Mouse (Mus musculus): ENCODE data around the gene Ppm1n. TPM values are rescaled to one million over a fixed set of nuclear protein-coding genes. Genes with fewer than 3 reads are reported as not detected.
A peak's percentile ranks its signal among the peaks of the same experiment; 100 is the strongest.

Gene Ppm1n
- polyA plus RNA-seq, 1 experiment, result 0.30 TPM

DNA sequence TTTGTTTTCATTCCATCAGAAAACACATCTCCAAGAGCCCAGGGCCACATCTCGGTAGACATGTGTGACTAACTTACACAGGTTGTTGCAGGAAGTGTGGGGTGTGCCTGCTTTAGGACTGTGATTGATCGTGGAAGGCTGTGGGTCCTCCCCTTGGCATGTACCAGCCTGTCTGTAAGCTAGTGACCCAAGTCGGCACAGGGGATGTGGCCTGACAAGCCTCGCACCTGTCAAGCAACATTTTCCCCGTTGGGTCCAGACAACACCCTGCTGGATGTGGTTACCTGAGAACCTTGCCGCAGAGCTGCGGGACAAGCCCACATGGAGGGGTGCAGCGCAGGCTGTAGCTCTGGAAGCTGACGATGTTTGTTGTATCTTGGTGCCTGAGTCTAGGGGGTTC lies 42.6 kb upstream of the Ppm1n start:
- Histone ChIP-seq H3K36me3 (ENCODE audit: control insufficient read depth, insufficient read depth, low read length) (no peaks in the 10 kb centered on the region), H3K4me3 (ENCODE audit: control insufficient read depth, low read depth, low read length) (no peak overlapping the region), H3K27me3 (ENCODE audit: control insufficient read depth, insufficient read depth, low read length) (no peaks in the 10 kb centered on the region; the same call in 1 of the 2 replicates), H3K27ac (ENCODE audit: control insufficient read depth, insufficient read depth, low read depth, low read length) (no peak overlapping the region), H3K4me1 (ENCODE audit: control insufficient read depth, insufficient read depth, low read length) (peaks cover 16% of the 10 kb centered on the region)
- TF ChIP-seq CTCF (IDR thresholded peaks at IDR 0.05; ENCODE audit: control insufficient read depth, insufficient read depth, insufficient replicate concordance, low read depth, low read length) (no peak), POLR2A (IDR thresholded peaks at IDR 0.05; ENCODE audit: control insufficient read depth, low read depth, low read length) (no peak)

DNA sequence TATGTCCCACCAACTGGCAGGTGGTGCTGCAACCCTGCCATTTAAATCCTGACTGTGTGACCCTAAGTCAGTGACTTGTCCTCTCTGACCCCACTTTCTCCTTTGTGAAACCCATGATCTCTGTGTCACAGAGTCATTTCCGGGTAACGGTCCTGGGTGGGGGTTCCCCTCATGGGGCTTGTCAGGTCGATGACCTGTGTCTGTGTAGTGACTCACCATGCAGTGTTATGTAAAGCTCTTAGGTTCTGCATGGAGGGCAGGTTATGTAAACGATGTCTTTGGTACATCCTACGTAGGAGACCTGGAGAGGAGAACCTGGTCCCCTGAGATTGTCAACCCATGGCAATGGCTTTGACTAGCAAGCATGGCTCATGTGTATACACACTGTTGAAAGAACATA lies 41.6 kb upstream of the Ppm1n start:
- TF ChIP-seq POLR2A (IDR thresholded peaks at IDR 0.05; ENCODE audit: control insufficient read depth, low read depth, low read length), result no peak
- TF ChIP-seq CTCF (IDR thresholded peaks at IDR 0.05; ENCODE audit: control insufficient read depth, insufficient read depth, insufficient replicate concordance, low read depth, low read length), result no peak
- H3K36me3 ChIP-seq (ENCODE audit: control insufficient read depth, insufficient read depth, low read length), result no peaks in the 10 kb centered on the region
- no peak overlapping the region for H3K4me3 ChIP-seq (ENCODE audit: control insufficient read depth, low read depth, low read length)
- H3K27me3 ChIP-seq (ENCODE audit: control insufficient read depth, insufficient read depth, low read length), result no peaks in the 10 kb centered on the region
- H3K27ac ChIP-seq (ENCODE audit: control insufficient read depth, insufficient read depth, low read depth, low read length), result no peak overlapping the region
- H3K4me1 ChIP-seq (ENCODE audit: control insufficient read depth, insufficient read depth, low read length), result peaks cover 7% of the 10 kb centered on the region

DNA sequence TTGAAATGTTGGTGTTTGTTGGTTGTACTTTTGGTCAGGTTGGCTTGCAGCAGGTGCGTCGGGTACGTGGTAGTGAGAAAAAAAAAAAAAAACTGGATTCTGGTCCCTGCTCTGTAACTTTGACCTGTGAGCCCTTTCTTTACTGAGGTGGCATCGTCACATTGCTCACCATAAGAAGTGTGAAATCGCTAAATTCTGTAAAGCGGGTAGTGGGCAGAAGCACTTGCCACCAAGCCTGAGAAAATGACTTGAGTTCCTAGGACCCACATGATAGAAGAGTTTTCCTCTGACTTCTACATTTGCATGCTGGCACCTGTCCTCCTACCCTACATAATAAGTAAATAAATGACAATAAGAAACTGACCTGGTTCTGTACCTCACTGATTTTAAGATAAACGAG lies 40.8 kb upstream of the Ppm1n start:
- TF ChIP-seq CTCF (IDR thresholded peaks at IDR 0.05; ENCODE audit: control insufficient read depth, insufficient read depth, insufficient replicate concordance, low read depth, low read length) (no peak), POLR2A (IDR thresholded peaks at IDR 0.05; ENCODE audit: control insufficient read depth, low read depth, low read length) (no peak)
- Histone ChIP-seq H3K27ac (ENCODE audit: control insufficient read depth, insufficient read depth, low read depth, low read length) (no peak overlapping the region), H3K27me3 (ENCODE audit: control insufficient read depth, insufficient read depth, low read length) (no peaks in the 10 kb centered on the region), H3K36me3 (ENCODE audit: control insufficient read depth, insufficient read depth, low read length) (no peaks in the 10 kb centered on the region), H3K4me3 (ENCODE audit: control insufficient read depth, low read depth, low read length) (peak overlapping the region; percentile 86; the same call in 1 of the 2 replicates), H3K4me1 (ENCODE audit: control insufficient read depth, insufficient read depth, low read length) (peaks cover 5% of the 10 kb centered on the region)

DNA sequence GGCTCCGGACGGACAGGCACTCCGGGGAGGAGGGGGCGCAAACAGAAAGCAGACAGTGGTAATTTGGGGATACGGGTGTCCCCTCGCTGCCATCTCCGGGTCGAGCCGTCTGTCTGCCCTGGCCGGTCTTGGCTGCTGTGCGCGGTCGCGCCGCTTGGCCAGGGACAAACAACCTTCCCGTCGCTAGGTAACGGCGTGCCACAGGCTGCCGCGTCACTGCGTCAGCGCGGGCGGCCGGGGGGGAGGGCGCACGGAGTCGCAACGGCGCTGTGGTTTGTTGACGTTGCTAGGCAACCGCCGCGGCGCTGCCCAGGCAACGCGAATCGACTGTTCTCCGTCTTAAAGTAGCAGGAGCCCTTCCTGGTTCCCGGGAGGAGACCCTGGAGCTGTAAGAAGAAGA lies 40.0 kb upstream of the Ppm1n start:
- no peaks in the 10 kb centered on the region for H3K27me3 ChIP-seq (ENCODE audit: control insufficient read depth, insufficient read depth, low read length)
- TF ChIP-seq POLR2A (IDR thresholded peaks at IDR 0.05; ENCODE audit: control insufficient read depth, low read depth, low read length) (peak; percentile 68; the same call in 1 of the 2 replicates), CTCF (IDR thresholded peaks at IDR 0.05; ENCODE audit: control insufficient read depth, insufficient read depth, insufficient replicate concordance, low read depth, low read length) (no peak)
- H3K4me3 ChIP-seq (ENCODE audit: control insufficient read depth, low read depth, low read length), result peak overlapping the region; percentile 86
- peaks cover 5% of the 10 kb centered on the region for H3K4me1 ChIP-seq (ENCODE audit: control insufficient read depth, insufficient read depth, low read length)
- H3K36me3 ChIP-seq (ENCODE audit: control insufficient read depth, insufficient read depth, low read length), result no peaks in the 10 kb centered on the region
- H3K27ac ChIP-seq (ENCODE audit: control insufficient read depth, insufficient read depth, low read depth, low read length), result peak overlapping the region; percentile 2

DNA sequence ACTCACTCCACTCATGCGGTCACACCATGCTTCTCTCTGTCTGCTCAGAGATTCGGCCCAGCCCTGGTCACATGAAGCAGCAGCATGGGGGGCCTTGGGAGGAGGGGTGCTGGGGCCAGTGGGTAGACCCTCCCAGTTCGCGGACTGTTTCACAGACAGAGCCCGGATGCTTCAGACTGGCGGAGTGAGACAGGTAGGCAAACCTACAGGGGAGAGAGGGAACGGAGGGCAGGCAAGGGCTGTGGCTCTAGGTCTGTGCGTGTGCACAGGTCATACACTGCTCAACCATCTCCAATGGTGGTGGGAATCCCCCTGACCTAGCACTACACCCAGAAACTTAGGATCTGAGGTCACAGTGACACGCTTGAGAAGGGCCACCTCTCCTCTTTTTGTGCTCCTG lies 39.6 kb upstream of the Ppm1n start:
- Histone ChIP-seq H3K4me1 (ENCODE audit: control insufficient read depth, insufficient read depth, low read length) (peaks cover 5% of the 10 kb centered on the region), H3K27me3 (ENCODE audit: control insufficient read depth, insufficient read depth, low read length) (no peaks in the 10 kb centered on the region), H3K36me3 (ENCODE audit: control insufficient read depth, insufficient read depth, low read length) (no peaks in the 10 kb centered on the region), H3K27ac (ENCODE audit: control insufficient read depth, insufficient read depth, low read depth, low read length) (peak overlapping the region; percentile 2), H3K4me3 (ENCODE audit: control insufficient read depth, low read depth, low read length) (peak overlapping the region; percentile 86)
- TF ChIP-seq POLR2A (IDR thresholded peaks at IDR 0.05; ENCODE audit: control insufficient read depth, low read depth, low read length), result no peak
- no peak for TF ChIP-seq CTCF (IDR thresholded peaks at IDR 0.05; ENCODE audit: control insufficient read depth, insufficient read depth, insufficient replicate concordance, low read depth, low read length)

DNA sequence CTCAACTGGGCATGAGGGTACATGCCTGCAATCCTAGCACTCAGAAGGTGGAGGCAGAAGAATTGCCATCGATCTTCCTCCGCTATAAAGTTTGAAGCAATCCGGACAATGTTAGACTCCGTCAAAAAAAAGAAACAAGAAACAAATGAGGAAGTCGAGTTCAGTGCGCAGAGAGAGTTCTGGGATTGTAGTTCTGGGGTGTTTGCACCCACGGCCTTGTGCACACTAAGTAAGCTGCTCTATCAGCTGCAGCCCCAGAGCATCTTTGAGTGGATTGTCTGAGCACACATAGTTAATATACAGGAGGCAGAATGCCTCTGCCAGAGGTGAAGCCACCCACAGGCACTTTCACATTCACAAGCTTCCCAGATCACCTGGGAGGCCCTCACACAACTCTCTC lies 38.8 kb upstream of the Ppm1n start:
- H3K4me1 ChIP-seq (ENCODE audit: control insufficient read depth, insufficient read depth, low read length), result peaks cover 5% of the 10 kb centered on the region
- TF ChIP-seq POLR2A (IDR thresholded peaks at IDR 0.05; ENCODE audit: control insufficient read depth, low read depth, low read length) (no peak), CTCF (IDR thresholded peaks at IDR 0.05; ENCODE audit: control insufficient read depth, insufficient read depth, insufficient replicate concordance, low read depth, low read length) (no peak)
- no peak overlapping the region for H3K4me3 ChIP-seq (ENCODE audit: control insufficient read depth, low read depth, low read length)
- H3K27ac ChIP-seq (ENCODE audit: control insufficient read depth, insufficient read depth, low read depth, low read length), result no peak overlapping the region
- H3K36me3 ChIP-seq (ENCODE audit: control insufficient read depth, insufficient read depth, low read length), result no peaks in the 10 kb centered on the region
- H3K27me3 ChIP-seq (ENCODE audit: control insufficient read depth, insufficient read depth, low read length), result no peaks in the 10 kb centered on the region

DNA sequence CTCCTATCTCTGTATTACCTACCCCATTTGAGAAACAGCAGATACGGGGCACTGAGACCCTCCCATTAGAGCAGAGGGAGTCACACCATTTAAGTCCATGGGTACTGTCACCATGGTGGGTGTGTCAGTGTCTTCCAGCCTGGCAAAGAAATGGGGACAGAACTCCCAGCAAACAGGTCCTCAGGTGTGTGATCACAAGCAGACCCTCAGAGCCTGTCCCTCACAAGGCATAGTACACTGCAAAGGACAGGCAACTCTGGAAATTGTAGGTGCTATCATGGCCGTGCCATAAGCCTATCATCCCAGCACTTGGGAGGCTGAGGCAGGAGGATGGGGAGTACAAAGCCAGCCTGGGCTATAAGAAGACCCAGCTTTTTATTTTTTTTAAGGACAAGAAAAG lies 38.3 kb upstream of the Ppm1n start:
- Histone ChIP-seq H3K4me1 (ENCODE audit: control insufficient read depth, insufficient read depth, low read length) (peaks cover 5% of the 10 kb centered on the region), H3K4me3 (ENCODE audit: control insufficient read depth, low read depth, low read length) (no peak overlapping the region), H3K27ac (ENCODE audit: control insufficient read depth, insufficient read depth, low read depth, low read length) (no peak overlapping the region), H3K36me3 (ENCODE audit: control insufficient read depth, insufficient read depth, low read length) (no peaks in the 10 kb centered on the region), H3K27me3 (ENCODE audit: control insufficient read depth, insufficient read depth, low read length) (no peaks in the 10 kb centered on the region)
- TF ChIP-seq CTCF (IDR thresholded peaks at IDR 0.05; ENCODE audit: control insufficient read depth, insufficient read depth, insufficient replicate concordance, low read depth, low read length), result no peak
- TF ChIP-seq POLR2A (IDR thresholded peaks at IDR 0.05; ENCODE audit: control insufficient read depth, low read depth, low read length), result no peak
